Mouse (Mus musculus) liver, embryonic 14.5 days (tissue): ENCODE measurements at regions not wholly inside any gene's neighbourhood (a gene's known extent, or its start where the extent isn't known, plus 50 kb on each side); places are given as distances from the start of the nearest gene placed in this dataset.

ENCODE experiments used
- CTCF ChIP-seq: IDR thresholded peaks from 2 replicates; pipeline ENCODE4 v1.5.1; 2016; ENCODE audit warnings: antibody characterized with exemption, low read depth, control low read depth
- EP300 ChIP-seq: IDR thresholded peaks from 2 replicates; pipeline ENCODE4 v1.6.1; 2016; ENCODE audit warnings: antibody characterized with exemption, low read depth

DNA sequence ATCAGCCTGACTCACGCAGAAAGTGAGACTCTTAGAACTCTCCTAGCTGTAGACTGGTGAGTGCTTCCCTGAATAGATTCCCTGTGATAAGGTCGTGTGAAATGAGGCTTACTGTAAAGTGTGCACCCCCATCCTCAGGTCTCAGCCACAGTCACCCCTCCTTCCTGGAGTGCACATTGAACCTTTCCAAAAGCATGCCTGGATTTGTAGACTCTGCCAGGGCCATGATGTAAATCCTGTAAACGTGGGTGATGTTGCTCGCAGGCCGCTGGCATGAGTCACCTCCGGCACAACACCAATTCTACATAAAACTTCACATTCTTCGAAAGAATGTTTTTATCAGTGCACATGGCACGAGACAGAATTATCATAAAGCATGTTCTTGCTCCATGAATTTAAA lies 117.7 kb upstream of the Tmc3 start:
- TF ChIP-seq CTCF (no peak), EP300 (no peak)
